Mouse (Mus musculus) heart, adult 8-10 months (tissue): ENCODE measurements at regions not wholly inside any gene's neighbourhood (a gene's known extent, or its start where the extent isn't known, plus 50 kb on each side); places are given as distances from the start of the nearest gene placed in this dataset.

ENCODE experiments used
- DNase-seq: peaks from one replicate; pipeline ENCODE4 v3.0.0; 2022; ENCODE audit warnings: low spot score

GRCm38 (mm10) chr13:83023972-83024371 lies 479.9 kb upstream of the Mef2c start:
- DNase-seq = no peak

GRCm38 (mm10) chr13:83035962-83036361 lies 467.9 kb upstream of the Mef2c start:
- no peak for DNase-seq

GRCm38 (mm10) chr13:83041506-83041905 lies 462.3 kb upstream of the Mef2c start:
- DNase-seq = no peak

DNA sequence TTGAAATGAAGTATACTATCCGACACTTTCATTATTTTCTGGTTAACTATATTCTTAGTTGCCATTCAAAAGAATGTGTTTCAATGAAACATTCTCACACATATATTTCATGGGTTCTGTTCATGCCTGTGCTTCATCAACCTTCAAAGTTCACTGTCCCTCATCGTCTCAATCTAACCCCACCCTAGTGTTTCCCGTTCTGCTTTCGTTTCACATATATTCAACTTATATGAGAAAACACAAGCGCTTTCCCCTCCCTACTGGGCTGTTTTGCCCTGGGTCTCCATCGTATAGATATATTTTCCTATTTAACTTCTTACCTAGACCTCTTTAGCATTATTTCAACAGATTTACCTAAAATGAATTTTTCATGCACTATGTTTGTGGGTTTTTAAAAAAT lies 458.3 kb upstream of the Mef2c start:
- no peak for DNase-seq

- no peak for DNase-seq
Measured at GRCm38 (mm10) chr13:83045970-83046369, 457.9 kb upstream of the Mef2c start.

DNA sequence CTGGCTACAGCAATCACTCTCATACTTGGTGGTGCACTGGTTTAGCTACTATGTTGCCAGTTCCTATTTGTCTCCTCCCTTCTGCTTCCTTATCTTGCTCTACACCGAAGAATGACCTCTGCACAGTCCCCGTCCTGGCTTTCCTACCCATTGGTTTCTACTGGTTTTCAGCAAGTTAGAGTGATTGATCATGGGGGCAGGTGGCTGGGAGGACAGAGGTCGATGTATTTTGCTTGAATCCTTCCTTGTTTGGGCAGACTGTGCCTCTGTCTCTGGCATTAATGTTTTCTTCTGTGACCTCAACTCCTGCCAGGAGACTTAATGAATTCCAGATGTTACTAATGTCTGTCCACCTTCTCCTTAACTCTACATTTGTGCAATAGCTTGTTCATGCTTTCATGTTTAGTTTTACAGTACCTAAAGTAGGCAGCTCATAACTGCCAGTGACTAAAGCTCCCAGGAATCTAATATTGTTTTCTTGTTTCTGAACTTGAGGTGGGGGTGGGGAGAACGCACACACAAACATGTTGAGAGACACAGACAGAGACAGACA lies 457.2 kb upstream of the Mef2c start:
- no peak for DNase-seq

GRCm38 (mm10) chr13:83055865-83056264 lies 448.0 kb upstream of the Mef2c start:
- no peak for DNase-seq

DNA sequence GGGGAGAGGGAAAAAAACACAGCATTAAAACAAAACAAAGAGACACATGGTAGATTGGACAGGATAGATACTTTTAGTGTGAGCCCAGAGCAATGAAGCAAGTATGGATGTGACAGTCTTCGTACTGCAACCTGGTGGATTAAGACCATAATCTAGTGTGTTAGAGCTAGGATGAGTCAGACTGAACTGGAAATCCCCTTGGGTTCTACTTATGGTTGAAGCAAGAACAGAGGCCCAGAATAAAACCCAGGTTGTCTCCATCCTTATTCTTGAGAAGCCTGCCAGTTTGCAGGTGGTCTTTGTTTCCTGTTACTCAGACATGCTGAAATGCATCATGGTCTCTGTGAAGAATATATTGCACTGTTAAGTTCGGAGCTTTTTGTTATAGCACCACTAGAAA lies 447.4 kb upstream of the Mef2c start:
- DNase-seq = no peak

DNA sequence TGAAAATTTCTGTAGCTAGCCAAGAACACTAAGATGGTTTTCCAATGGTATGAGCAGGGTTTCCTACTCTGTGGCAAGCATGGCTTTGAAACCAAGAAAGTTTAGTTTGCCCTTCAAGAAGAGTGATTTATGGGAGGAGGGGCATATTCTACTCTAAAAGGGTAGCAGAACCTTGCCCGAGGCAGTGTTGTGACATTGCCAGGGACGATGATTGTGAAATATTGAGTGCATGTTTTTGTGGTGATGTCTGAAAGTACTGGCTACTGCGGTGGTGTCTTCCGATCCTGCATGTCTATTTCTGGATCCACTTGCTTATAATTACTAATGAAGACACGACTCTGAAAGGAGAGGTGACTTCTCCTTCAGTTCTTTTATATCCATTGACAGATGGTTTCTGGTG lies 439.1 kb upstream of the Mef2c start:
- DNase-seq = peak; percentile 62

DNA sequence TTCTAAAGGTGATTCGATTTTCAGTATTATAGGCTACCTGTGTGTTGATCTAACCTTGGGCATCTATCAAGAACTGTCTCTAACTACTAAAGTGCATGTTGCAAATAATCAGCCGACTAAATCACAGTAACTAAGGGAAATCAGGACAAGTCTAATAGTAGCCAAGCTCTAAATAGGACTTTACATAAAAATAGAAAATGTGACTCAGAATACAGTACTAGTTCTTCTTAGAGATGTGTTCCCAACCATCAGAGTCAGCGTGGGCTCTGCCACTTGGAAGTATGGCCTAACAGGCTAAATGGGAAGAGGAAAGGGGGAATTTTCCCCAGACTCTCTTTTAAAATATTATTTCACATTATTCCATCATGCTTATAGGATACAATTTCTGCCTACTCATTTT lies 438.6 kb upstream of the Mef2c start:
- no peak for DNase-seq

GRCm38 (mm10) chr13:83066115-83066753 lies 437.6 kb upstream of the Mef2c start:
- DNase-seq = peak; percentile 23

GRCm38 (mm10) chr13:83067496-83067895 lies 436.3 kb upstream of the Mef2c start:
- no peak for DNase-seq

- DNase-seq = no peak
Measured at GRCm38 (mm10) chr13:83068588-83068987, 435.2 kb upstream of the Mef2c start.

DNA sequence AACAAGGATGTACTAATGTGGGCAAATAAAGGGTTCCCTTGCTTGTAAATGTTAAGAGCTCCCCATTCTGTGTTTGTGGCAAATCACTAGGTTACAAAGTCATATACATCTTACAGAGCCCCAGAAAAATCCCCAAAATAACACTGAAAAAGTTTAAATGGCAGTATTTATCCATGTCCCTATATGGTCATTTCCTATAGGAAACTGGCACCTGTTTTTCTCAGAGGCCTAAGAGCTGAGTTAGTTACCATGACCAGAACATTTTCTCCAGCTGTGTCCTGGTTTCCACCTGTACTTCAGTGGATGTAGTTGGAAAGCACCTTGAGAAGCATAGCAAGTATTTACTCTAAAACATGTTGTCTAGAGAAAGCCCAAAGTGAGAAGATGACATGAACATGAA lies 434.5 kb upstream of the Mef2c start:
- DNase-seq = no peak

DNA sequence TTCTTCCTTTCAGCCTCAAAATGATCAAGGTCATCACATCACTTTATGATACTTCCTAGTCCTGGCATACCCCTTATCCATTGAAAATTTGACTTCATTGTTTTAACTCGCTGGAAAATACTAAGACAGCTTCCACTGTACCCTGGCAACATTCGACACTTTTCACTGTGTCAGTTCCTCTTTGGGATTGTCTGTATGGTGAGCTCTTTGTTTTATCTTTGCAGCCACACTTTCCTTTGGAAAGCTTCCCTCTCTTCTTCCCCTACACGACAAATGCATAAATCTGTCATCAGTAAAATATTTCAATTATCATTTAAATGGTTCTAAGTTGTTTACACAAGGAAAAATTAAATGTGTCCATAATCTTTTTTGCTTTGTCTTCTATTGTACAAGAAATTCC lies 431.8 kb upstream of the Mef2c start:
- no peak for DNase-seq

- peak; percentile 30 for DNase-seq
Measured at GRCm38 (mm10) chr13:83074219-83074965, 429.4 kb upstream of the Mef2c start.

- peak; percentile 12 for DNase-seq
Measured at GRCm38 (mm10) chr13:83075320-83075877, 428.4 kb upstream of the Mef2c start.

- DNase-seq = no peak
Measured at GRCm38 (mm10) chr13:83076611-83077010, 427.2 kb upstream of the Mef2c start.

GRCm38 (mm10) chr13:83077085-83077484 lies 426.7 kb upstream of the Mef2c start:
- no peak for DNase-seq

GRCm38 (mm10) chr13:83079291-83079690 lies 424.5 kb upstream of the Mef2c start:
- no peak for DNase-seq

DNA sequence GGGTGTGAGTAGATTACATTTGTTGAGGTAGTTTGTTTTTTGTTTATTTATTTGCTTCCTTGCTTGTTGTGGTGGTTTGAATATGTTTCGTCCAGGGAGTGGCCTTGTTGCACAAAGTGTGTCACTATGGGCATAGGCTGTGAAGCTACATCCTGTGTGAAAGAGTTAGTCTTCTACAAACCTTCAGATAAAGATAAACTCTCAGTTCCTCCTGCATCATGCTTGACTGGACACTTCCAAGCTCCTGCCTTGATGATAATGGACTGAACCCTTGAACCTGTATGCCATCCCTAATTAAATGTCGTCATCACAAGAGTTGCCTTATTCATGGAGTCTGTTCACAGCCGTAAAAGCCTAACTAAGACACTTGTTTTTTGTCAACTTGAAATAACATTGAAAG lies 418.9 kb upstream of the Mef2c start:
- DNase-seq = no peak

DNA sequence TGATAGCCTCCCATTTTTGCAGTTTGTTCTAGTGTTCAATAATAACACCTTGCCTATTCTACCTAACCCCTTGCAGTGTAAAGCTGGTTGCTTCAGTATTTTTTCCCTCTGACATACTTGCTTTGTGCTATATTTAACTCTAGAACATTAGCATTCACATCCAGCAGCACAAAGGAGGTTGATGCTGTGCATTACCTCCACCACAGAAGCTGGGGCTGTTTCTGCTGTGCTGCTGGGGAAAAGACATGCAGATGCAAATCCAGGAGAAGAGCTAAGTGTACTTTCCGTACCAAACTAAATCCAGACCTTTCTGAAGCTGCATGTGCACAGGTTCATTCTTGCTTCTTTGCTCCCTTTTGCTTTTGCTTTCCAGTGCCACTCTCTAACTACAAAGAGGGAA lies 403.9 kb upstream of the Mef2c start:
- DNase-seq = no peak

GRCm38 (mm10) chr13:83110610-83111009 lies 393.2 kb upstream of the Mef2c start:
- no peak for DNase-seq
